Mouse (Mus musculus) forebrain, embryonic 14.5 days (tissue): ENCODE results near the gene Kdm5c. TPM values are rescaled to one million over a fixed set of nuclear protein-coding genes. Genes with fewer than 3 reads are reported as not detected.

Experiments
- ATAC-seq: fragments of 200-750 bp; cut with Nextera tagmentation; 2 replicates; pipeline ENCODE4 v1.8.0; 2017; ENCODE audit warnings: mild to moderate bottlenecking, moderate library complexity
- DNase-seq: peaks from one replicate; pipeline ENCODE4 v3.0.0-alpha.2; 2015; ENCODE audit warnings: low spot score
- H3K27ac ChIP-seq: fragments of 300-500 bp; sonication (generic); 2 replicates; pipeline ENCODE4 v1.5.1; 2014; ENCODE audit warnings: low read depth, mild to moderate bottlenecking, control low read depth, low read length, moderate library complexity
- H3K27me3 ChIP-seq: fragments of 300-500 bp; sonication (generic); replicated peaks from 2 replicates; pipeline ENCODE4 v1.6.1; 2014; ENCODE audit warnings: low read length, control low read depth, mixed read lengths; ENCODE audit not compliant: control insufficient read depth, insufficient read depth
- H3K36me3 ChIP-seq: fragments of 300-500 bp; sonication (generic); 2 replicates; pipeline ENCODE4 v1.6.1; 2014; ENCODE audit warnings: low read length, control low read depth; ENCODE audit not compliant: control insufficient read depth, insufficient read depth
- H3K4me1 ChIP-seq: fragments of 300-500 bp; sonication (generic); 2 replicates; pipeline ENCODE4 v1.6.1; 2014; ENCODE audit warnings: antibody characterized with exemption, low read length, control low read depth; ENCODE audit not compliant: control insufficient read depth, insufficient read depth
- H3K4me2 ChIP-seq: fragments of 300-500 bp; sonication (generic); 2 replicates; pipeline ENCODE4 v1.6.1; 2014; ENCODE audit warnings: mild to moderate bottlenecking, control low read depth, low read length
- H3K4me3 ChIP-seq: fragments of 300-500 bp; sonication (generic); 2 replicates; pipeline ENCODE4 v1.5.1; 2014; ENCODE audit warnings: low read depth, low read length, control low read depth
- H3K9ac ChIP-seq: fragments of 300-500 bp; sonication (generic); 2 replicates; pipeline ENCODE4 v1.6.1; 2014; ENCODE audit warnings: mild to moderate bottlenecking, low read length, control low read depth, moderate library complexity
- H3K9me3 ChIP-seq: fragments of 300-500 bp; sonication (generic); replicated peaks from 2 replicates; pipeline ENCODE4 v1.6.1; 2016; ENCODE audit warnings: low read length, control low read depth, mixed read lengths; ENCODE audit not compliant: control insufficient read depth
- WGBS: fragments of 180-500 bp; shearing (Covaris S2); extraction: QIAGEN DNeasy Blood & Tissue Kit; methylation state at CpG from one replicate; pipeline ENCODE4 v1.1.7; 2014; 5-methylcytosine and 5-hydroxymethylcytosine counted together
- polyA plus RNA-seq: library from polyadenylated mRNA; unstranded; fragments of >200 nt; fragmentation: Nextera tagmentation; extraction: Ambion mirVana; gene quantifications from 2 replicates; pipeline ENCODE4 v1.2.1, GENCODE M21; 2014

Kdm5c gene
- 19.0 and 25.6 TPM in 2 replicates for polyA plus RNA-seq

DNA sequence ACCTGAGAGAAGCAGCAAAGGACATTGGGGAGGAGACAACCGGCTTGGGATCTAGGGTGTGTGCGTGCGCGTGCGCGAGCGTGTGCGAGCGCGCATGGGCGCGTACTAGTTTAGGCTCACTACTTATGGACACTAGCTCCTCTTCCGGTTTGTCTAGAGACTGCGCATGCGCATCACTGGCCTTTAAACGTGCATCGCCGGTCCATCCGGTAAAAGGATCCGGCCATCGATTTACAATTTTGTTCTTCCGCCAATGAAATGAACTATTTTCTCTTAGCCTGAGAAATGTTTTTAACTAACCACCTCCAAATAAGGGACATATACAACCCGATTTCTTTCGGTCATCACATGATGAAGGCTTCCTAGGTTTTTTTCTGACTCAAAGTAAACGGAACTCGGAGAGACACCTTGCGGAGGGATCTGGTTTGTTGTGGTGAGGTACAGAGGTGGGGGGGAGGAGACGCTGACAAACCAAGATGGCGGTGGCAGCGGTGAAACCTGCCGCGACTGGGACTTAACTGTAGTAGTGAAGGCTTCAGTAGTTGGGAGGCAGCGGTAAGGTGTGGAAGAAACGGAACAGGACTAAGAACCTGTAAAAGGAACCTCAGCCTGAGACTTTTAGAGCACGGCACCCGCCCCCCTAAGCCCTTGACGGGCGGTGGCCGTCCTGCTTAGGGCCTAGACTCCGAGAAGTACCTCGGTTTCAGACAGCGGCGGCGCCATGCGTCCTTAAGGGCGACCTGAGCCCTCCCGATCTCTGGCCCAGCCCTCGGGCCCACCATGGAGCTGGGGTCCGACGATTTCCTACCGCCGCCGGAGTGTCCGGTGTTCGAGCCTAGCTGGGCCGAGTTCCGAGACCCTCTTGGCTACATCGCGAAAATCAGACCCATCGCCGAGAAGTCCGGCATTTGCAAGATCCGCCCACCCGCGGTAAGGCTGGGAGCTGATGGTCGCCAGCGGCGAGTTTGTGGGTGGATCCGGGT is at the start of gene Kdm5c:
Kdm5c (plus strand) TSS at position 240 of the 983 bp plus-strand sequence.
- DNase-seq, result peak; percentile 99
- H3K27me3 ChIP-seq, result no peaks in the 10 kb centered on the region
- H3K36me3 ChIP-seq, result peaks cover 9% of the 10 kb centered on the region; the same call in 1 of the 2 replicates
- H3K9ac ChIP-seq, result peak within 1 kb of the TSS; percentile 88
- H3K27ac ChIP-seq, result peak within 1 kb of the TSS; percentile 65
- ATAC-seq, result peak; percentile 99
- H3K4me1 ChIP-seq, result peaks cover 12% of the 10 kb centered on the region
- H3K4me3 ChIP-seq, result peak within 1 kb of the TSS; percentile 81
- peak within 1 kb of the TSS; percentile 83 for H3K4me2 ChIP-seq
- 2% methylated on average over 69 of the region's 69 CpGs for WGBS
- no peaks in the 10 kb centered on the region for H3K9me3 ChIP-seq

DNA sequence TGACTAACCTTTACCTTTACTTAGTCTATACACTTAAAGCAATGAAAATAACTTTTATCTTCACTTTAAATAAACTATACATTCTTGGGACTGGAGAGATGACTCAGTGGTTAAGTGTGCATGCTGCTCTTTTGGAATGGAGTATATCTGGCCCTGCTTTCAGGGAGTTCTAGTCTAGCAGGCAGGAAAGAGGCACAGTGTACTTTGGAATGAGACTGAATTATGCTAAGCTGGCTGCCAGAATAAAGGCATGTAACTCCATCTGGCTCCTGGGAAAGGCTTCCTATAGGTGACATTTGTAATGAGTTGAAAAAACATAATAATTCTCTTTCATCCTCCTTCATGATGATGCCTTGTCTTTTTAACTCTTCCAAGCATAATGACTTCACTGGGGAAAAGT is 45.7 kb upstream of the Kdm5c start:
- no peaks in the 10 kb centered on the region for H3K9me3 ChIP-seq
- H3K27me3 ChIP-seq, result peaks cover 11% of the 10 kb centered on the region; the same call in 1 of the 2 replicates
- no peak overlapping the region for H3K4me2 ChIP-seq
- no peak overlapping the region for H3K4me3 ChIP-seq
- no peaks in the 10 kb centered on the region for H3K4me1 ChIP-seq
- no peak overlapping the region for H3K27ac ChIP-seq
- ATAC-seq (no peak), DNase-seq (no peak)
- no peak overlapping the region for H3K9ac ChIP-seq
- H3K36me3 ChIP-seq, result no peaks in the 10 kb centered on the region

DNA sequence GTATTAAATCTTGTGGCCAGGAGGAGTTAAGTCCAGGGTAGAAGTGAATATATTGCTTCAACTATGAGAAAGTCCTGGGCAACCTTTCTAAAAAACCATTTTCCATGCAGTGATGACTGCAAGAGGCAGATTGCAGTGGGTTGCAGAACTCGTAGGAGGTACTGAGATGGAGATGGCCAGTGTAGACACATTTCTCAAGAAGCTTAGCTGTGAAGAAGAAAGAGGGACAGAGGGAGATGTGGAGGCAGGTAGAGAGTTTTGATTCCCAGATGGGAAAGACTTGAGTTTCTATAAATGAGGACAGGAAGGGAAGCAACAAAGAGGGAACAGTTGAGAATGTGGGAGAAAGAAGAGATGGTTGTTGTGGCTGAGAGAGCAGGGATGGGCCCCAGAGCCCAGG is 41.6 kb upstream of the Kdm5c start:
- Histone ChIP-seq H3K27ac (no peak overlapping the region), H3K4me1 (no peaks in the 10 kb centered on the region), H3K27me3 (peaks cover 23% of the 10 kb centered on the region; the same call in 1 of the 2 replicates), H3K4me2 (no peak overlapping the region), H3K9ac (no peak overlapping the region), H3K4me3 (no peak overlapping the region), H3K9me3 (no peaks in the 10 kb centered on the region), H3K36me3 (no peaks in the 10 kb centered on the region)
- DNase-seq, result no peak
- WGBS, result 83% methylated on average over 1 of the region's 1 CpGs
- ATAC-seq, result no peak

DNA sequence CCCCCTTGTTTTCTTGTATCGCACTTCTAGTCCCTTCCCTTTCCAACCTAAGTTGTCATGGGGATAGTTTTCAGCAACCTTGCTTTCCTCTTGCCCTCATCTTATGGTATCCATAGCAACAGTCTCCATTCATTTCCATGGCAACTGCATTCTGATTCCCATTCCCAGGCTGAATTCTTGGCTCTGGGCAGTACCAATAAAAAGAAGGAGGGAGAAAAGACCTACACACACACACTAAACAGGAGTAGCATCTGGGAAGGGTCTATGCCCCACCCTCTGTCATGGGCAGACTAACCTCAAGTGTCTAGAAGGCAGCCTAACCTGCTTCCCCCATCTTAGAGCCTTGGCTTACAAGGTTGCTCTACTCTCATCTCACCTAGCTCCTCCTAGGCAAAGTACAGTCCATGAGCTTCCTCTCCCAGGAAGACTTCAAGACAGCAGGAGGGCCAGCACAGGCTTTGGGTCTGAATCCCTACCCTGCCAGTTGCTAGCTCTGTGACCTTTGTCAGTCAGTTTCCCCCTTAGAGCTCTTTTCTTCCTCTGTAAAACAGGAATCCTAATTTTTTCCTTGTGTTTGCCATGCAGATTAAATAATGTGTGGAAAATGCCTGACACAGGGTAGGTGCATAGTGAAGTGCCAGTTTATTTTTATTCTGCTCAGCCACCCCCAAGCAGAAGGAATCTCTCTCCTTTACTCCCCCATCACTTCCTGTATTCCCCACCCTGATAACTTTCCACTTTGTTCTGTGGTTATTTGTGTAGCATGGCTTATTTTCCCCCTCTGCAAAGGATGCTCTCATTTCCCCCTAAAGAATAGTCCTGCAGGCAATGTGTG is 34.8 kb upstream of the Kdm5c start:
- H3K27ac ChIP-seq, result peak overlapping the region; percentile 83
- ATAC-seq, result peak; percentile 91
- peaks cover 13% of the 10 kb centered on the region; the same call in 1 of the 2 replicates for H3K27me3 ChIP-seq
- 48% methylated on average over 1 of the region's 1 CpGs for WGBS
- H3K4me3 ChIP-seq, result no peak overlapping the region
- DNase-seq, result peak; percentile 88
- H3K4me1 ChIP-seq, result peaks cover 15% of the 10 kb centered on the region
- H3K9me3 ChIP-seq, result no peaks in the 10 kb centered on the region
- H3K9ac ChIP-seq, result no peak overlapping the region
- no peaks in the 10 kb centered on the region for H3K36me3 ChIP-seq
- peak overlapping the region; percentile 24 for H3K4me2 ChIP-seq

DNA sequence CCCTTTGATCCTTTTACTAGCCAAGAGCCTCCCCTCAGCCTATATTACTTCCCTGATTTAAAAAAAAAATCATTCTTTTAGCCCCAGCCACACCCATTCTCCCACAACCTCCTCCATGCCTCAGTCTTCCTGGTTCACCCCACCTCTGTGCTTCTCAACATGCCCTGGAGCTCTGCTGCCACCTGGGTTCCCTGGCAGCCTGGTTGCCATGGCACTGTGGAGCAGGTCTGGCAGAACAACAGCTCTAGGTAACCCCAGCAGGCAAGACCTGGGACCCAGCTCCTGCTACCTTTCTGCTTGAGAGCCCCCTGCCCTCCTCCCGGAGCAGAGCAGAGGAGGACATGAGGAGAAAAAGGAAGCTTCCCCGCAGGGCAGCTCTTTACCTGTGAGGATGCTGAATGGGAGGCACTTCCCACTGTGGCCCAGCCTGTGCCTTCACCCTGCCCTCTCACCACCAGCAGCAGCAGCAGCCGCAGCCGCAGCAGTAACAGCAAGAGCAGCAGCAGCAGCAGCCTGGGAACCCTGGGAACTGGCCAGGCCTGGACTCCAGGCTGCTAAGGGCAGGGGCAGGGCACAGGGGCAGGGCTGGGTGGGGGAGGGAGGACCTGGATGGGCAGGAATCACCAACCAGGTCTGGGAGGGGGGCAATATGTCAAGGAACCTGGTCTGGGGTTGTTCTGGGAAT is 30.9 kb upstream of the Kdm5c start:
- Histone ChIP-seq H3K4me3 (no peak overlapping the region), H3K4me1 (peaks cover 15% of the 10 kb centered on the region), H3K9me3 (no peaks in the 10 kb centered on the region), H3K9ac (no peak overlapping the region), H3K36me3 (no peaks in the 10 kb centered on the region), H3K27me3 (peaks cover 20% of the 10 kb centered on the region), H3K4me2 (no peak overlapping the region), H3K27ac (no peak overlapping the region)
- ATAC-seq (no peak), DNase-seq (no peak)
- 24% methylated on average over 4 of the region's 4 CpGs for WGBS

DNA sequence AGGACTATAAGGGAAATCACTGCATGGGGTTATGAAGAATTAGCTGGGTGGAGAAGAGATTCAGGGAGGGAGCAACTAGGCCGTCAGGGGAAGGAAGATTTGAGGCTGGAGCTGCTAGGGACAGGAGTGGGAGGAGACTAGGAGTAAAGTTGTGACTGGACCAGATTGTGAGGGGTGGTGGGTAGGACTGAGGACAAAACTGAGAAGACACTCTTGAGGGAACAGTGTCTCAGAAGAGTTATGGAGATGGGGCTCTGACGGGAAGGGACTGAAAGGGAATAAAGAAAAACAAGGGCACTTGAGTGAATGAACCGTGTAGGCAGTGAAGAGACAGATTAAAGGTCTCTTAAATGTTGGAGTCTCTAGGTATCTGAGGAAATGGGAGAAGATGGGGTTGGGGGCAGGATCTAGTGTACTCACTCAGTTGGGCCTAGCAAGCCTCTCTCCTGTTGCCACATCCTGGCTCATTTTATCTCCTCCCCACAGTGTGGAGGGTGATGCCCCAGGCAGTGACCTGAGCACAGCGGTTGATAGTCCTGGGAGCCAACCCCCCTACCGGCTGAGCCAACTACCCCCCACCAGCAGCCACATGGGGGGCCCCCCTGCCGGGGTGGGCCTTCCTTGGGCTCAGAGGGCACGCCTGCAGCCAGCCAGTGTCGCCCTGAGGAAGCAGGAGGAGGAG is 30.3 kb upstream of the Kdm5c start:
- Histone ChIP-seq H3K9me3 (no peaks in the 10 kb centered on the region), H3K4me1 (peaks cover 10% of the 10 kb centered on the region), H3K27me3 (peaks cover 16% of the 10 kb centered on the region)

DNA sequence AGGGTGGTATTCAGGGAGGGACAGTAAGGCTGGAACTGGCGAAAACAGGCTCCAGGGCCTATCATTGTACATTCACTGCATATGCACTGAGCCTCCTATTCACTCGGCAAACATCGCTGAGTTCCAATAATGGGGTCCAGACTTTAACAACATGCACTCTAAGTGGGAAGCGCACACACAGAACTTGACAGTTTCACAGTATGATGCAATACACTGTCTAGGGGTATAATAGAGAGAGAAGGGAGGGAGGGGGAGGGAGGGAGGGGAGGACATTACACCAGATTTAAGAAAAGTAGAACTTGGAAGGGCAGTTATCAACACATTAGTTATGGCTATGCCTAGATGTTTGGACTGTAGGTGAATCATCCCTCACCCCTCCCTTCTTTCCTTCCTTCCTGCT is 29.6 kb upstream of the Kdm5c start:
- H3K9me3 ChIP-seq, result no peaks in the 10 kb centered on the region
- no peak overlapping the region for H3K4me2 ChIP-seq
- H3K9ac ChIP-seq, result no peak overlapping the region
- H3K27ac ChIP-seq, result no peak overlapping the region
- no peak for ATAC-seq
- H3K27me3 ChIP-seq, result peaks cover 16% of the 10 kb centered on the region
- no peak for DNase-seq
- H3K4me3 ChIP-seq, result no peak overlapping the region
- H3K36me3 ChIP-seq, result no peaks in the 10 kb centered on the region
- WGBS, result 50% methylated on average over 4 of the region's 4 CpGs
- H3K4me1 ChIP-seq, result peaks cover 7% of the 10 kb centered on the region

More for the DNA sequence above, 30.3 kb upstream of the Kdm5c start:
- ATAC-seq, result no peak
- no peak overlapping the region for H3K9ac ChIP-seq
- H3K27ac ChIP-seq, result no peak overlapping the region
- 46% methylated on average over 8 of the region's 8 CpGs for WGBS
- no peak overlapping the region for H3K4me2 ChIP-seq
- H3K4me3 ChIP-seq, result no peak overlapping the region
- no peak for DNase-seq
- no peaks in the 10 kb centered on the region for H3K36me3 ChIP-seq

DNA sequence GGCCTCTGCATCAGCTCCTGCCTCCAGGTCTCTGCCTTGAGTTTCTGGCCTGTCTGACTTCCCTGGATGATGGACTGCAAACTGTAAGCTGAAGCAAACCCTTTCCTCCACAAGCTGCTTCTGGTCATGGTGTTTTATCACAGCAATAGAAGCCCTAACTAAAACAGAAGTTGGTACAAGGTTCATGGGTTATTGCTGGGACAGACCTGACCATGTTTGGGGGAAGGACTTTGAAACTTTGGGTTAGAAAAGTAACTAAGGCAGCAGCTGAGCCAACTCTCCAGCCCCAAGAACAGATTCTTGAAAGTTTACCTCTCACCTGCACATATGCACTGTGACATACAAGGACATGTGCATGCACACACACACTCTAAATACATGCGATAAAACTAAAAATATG is 27.3 kb upstream of the Kdm5c start:
- ATAC-seq, result no peak
- 100% methylated on average over 1 of the region's 1 CpGs for WGBS
- H3K27me3 ChIP-seq, result peaks cover 28% of the 10 kb centered on the region

More for the DNA sequence above, 27.3 kb upstream of the Kdm5c start:
- Histone ChIP-seq H3K9ac (no peak overlapping the region), H3K27ac (no peak overlapping the region), H3K9me3 (no peaks in the 10 kb centered on the region), H3K4me3 (no peak overlapping the region), H3K4me1 (no peaks in the 10 kb centered on the region), H3K36me3 (no peaks in the 10 kb centered on the region), H3K4me2 (no peak overlapping the region)
- DNase-seq, result no peak
